Mouse (Mus musculus) liver, embryonic 16.5 days (tissue): ENCODE measurements around the gene Fam178b. TPM values are rescaled to one million over a fixed set of nuclear protein-coding genes. Genes with fewer than 3 reads are reported as not detected.

Source experiments
- ATAC-seq: fragments of 200-750 bp; cut with Nextera tagmentation; 2 replicates; pipeline ENCODE4 v1.8.0; 2017; ENCODE audit warnings: low read depth, mild to moderate bottlenecking, moderate number of reproducible peaks, moderate library complexity
- H3K27ac ChIP-seq: fragments of 300-500 bp; sonication (generic); 2 replicates; pipeline ENCODE4 v1.5.1; 2014; ENCODE audit warnings: mild to moderate bottlenecking, low read length
- H3K27me3 ChIP-seq: fragments of 300-500 bp; sonication (generic); 2 replicates; pipeline ENCODE4 v1.6.1; 2014; ENCODE audit warnings: low read depth, low read length, mixed read lengths; ENCODE audit not compliant: control insufficient read depth, insufficient read depth
- H3K36me3 ChIP-seq: fragments of 300-500 bp; sonication (generic); 2 replicates; pipeline ENCODE4 v1.6.1; 2014; ENCODE audit warnings: mild to moderate bottlenecking; ENCODE audit not compliant: control insufficient read depth, insufficient read depth
- H3K4me1 ChIP-seq: fragments of 300-500 bp; sonication (generic); 2 replicates; pipeline ENCODE4 v1.6.1; 2014; ENCODE audit warnings: low read depth, low read length, mixed read lengths; ENCODE audit not compliant: control insufficient read depth
- H3K4me2 ChIP-seq: fragments of 300-500 bp; sonication (generic); 2 replicates; pipeline ENCODE4 v1.6.1; 2014; ENCODE audit warnings: low read depth, low read length, mixed read lengths
- H3K4me3 ChIP-seq: fragments of 300-500 bp; sonication (generic); 2 replicates; pipeline ENCODE4 v1.5.1; 2014; ENCODE audit warnings: low read depth, mild to moderate bottlenecking, low read length
- H3K9ac ChIP-seq: fragments of 300-500 bp; sonication (generic); 2 replicates; pipeline ENCODE4 v1.6.1; 2014; ENCODE audit warnings: low read depth, low read length
- H3K9me3 ChIP-seq: fragments of 300-500 bp; sonication (generic); replicated peaks from 2 replicates; pipeline ENCODE4 v1.6.1; 2016; ENCODE audit warnings: low read length; ENCODE audit not compliant: control insufficient read depth
- WGBS: fragments of 180-500 bp; shearing (Covaris S2); extraction: QIAGEN DNeasy Blood & Tissue Kit; methylation state at CpG from one replicate; pipeline ENCODE4 v1.1.7; 2014; ENCODE audit not compliant: insufficient replicate concordance; 5-methylcytosine and 5-hydroxymethylcytosine counted together
- polyA plus RNA-seq: library from polyadenylated mRNA; unstranded; fragments of >200 nt; fragmentation: Nextera tagmentation; extraction: Ambion mirVana; gene quantifications from 2 replicates; pipeline ENCODE4 v1.2.1, GENCODE M21; 2015

The Fam178b gene
- polyA plus RNA-seq, 1 experiment from 2014 or later = 0.14 TPM

- Histone ChIP-seq H3K9ac (no peak overlapping the region), H3K4me3 (no peak overlapping the region), H3K36me3 (peaks cover 14% of the 10 kb centered on the region), H3K27me3 (no peaks in the 10 kb centered on the region), H3K4me2 (no peak overlapping the region), H3K9me3 (no peaks in the 10 kb centered on the region), H3K27ac (no peak overlapping the region), H3K4me1 (peaks cover 2% of the 10 kb centered on the region)
- WGBS = 79% methylated on average over 12 of the region's 12 CpGs
- peak; percentile 75 for ATAC-seq
Measured at GRCm38 (mm10) chr1:36525774-36526173, 157.2 kb downstream of the Fam178b start.

DNA sequence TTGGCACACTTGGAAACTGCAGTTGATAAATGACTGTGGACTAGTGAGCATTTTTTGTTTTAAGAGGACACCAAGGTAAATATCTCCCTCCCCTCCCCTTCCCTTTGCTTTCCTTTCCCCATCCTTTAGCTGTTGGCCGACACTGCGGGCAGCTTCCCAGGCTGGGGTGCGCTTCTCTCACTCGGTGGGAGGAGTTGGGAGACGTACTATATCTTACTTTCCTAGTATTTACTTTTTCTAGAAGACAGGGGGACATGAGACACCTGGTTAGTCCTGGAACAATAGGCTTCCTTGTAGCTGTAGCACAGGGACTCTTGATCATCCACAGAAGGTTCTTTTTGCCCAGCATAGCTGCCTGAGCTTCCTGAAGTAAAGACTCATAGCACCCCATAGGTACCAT, 158.9 kb downstream of the Fam178b start:
- peaks cover 2% of the 10 kb centered on the region for H3K4me1 ChIP-seq
- H3K9me3 ChIP-seq = no peaks in the 10 kb centered on the region
- H3K4me2 ChIP-seq = no peak overlapping the region
- no peak overlapping the region for H3K9ac ChIP-seq
- no peak overlapping the region for H3K27ac ChIP-seq
- H3K27me3 ChIP-seq = no peaks in the 10 kb centered on the region
- ATAC-seq = no peak
- 89% methylated on average over 5 of the region's 5 CpGs for WGBS
- peaks cover 23% of the 10 kb centered on the region for H3K36me3 ChIP-seq
- H3K4me3 ChIP-seq = no peak overlapping the region

DNA sequence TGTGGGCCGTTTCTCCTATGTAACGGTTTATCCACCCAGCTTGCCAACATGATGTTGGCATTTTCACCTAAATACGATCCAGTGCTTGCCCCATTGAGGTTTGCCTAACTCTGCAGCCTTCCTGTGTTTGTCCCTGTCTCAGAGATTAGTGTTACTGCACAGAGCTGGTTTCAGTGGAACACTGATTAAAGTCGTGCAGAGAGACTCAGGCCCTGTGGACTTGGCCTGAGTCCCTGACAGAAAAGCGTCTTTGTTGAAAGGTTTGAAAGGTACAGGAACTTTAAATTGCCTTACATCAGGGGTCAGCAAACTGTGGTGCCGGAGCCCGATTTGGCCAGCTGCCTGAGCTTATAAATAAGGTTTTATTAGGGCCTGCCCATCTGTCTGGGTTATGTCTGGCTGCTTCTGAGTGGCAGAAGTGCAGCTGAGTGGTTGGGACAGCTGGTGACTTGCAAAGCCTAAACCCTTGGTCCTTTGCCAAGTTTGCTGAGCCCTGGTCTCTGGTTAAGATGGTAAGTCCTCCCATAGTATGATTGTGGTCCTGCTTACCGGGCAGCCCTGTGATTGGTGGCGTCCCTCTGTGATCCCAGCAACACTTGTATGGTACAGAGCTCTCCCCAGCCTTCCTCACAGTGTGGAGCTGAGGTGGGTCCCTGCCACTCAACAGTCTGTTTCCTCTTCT, 159.5 kb downstream of the Fam178b start:
- WGBS = 75% methylated on average over 9 of the region's 9 CpGs
- Histone ChIP-seq H3K27me3 (no peaks in the 10 kb centered on the region), H3K27ac (no peak overlapping the region), H3K9me3 (no peaks in the 10 kb centered on the region), H3K9ac (no peak overlapping the region), H3K4me1 (peaks cover 2% of the 10 kb centered on the region), H3K4me3 (no peak overlapping the region), H3K36me3 (peaks cover 23% of the 10 kb centered on the region), H3K4me2 (no peak overlapping the region)
- no peak for ATAC-seq

DNA sequence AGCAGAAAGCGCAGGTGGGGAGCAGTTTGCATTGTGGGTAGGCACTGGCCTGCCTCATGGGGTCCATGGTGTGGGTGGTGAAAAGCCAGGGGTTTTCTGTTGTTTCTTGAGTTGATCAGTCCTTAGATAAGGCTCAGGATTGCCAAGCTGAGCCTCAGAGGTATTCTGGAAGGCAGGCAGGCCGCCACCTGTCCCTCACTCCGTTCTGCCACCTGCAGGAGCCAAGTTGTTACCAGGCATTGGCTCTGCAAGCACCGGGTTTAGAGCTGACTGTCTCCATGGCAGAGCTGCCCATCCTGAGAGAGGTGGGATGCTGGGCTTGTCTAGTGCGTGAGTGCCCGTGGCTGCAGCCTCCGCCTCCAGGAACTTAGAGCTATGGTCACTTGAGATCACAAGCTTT, 160.8 kb downstream of the Fam178b start:
- H3K4me2 ChIP-seq = no peak overlapping the region
- H3K9me3 ChIP-seq = no peaks in the 10 kb centered on the region
- peaks cover 23% of the 10 kb centered on the region for H3K36me3 ChIP-seq
- H3K27me3 ChIP-seq = no peaks in the 10 kb centered on the region
- H3K9ac ChIP-seq = no peak overlapping the region
- no peak for ATAC-seq
- H3K4me1 ChIP-seq = no peaks in the 10 kb centered on the region; the same call in 1 of the 2 replicates
- 81% methylated on average over 7 of the region's 7 CpGs for WGBS
- H3K4me3 ChIP-seq = no peak overlapping the region
- H3K27ac ChIP-seq = no peak overlapping the region

DNA sequence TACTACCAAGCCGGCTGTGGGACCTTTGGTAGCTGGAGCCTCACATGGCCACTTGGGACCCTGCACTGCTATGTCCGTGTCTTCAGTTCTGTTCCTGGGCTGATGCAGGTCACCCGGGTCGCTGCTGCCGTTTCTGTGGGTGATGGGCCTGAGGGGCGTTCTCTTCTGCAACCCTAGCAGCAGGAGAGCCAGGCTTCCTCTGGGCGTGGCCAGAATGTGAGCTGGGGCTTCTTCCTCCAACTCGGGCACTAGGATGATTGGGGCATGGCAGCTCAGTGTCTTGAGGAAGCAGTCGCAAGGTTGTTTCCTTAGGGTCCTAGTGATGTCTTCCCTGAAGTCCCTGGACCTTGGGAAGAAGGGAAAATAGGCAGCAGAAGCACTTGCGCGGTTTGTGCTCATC, 163.4 kb downstream of the Fam178b start:
- H3K27ac ChIP-seq = no peak overlapping the region
- 73% methylated on average over 11 of the region's 11 CpGs for WGBS

DNA sequence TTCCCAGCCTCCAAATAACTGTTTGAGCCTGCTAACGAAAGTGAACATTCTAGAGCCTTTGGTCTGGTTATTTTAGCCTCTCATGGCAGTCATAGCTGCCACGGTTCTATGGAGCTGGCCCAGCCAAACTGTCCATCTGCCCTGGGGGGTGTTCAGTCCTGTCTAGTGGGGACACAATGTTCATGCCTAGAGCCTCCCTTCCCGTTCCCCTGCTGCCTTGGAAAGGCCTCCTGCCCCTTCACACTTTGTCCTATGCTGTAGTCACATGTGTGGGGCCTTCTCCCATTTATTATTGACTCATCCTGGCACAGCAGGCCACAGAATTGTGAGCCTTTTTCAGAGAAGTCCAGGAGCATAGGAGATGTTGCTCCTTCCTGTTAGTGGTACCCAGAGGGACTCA, 164.7 kb downstream of the Fam178b start:
- 58% methylated on average over 3 of the region's 3 CpGs for WGBS
- ATAC-seq = no peak
- H3K27me3 ChIP-seq = no peaks in the 10 kb centered on the region

More for the DNA sequence above, 163.4 kb downstream of the Fam178b start:
- Histone ChIP-seq H3K4me3 (no peak overlapping the region), H3K9ac (no peak overlapping the region), H3K4me2 (no peak overlapping the region), H3K4me1 (no peaks in the 10 kb centered on the region), H3K27me3 (no peaks in the 10 kb centered on the region), H3K36me3 (peaks cover 16% of the 10 kb centered on the region), H3K9me3 (no peaks in the 10 kb centered on the region)
- no peak for ATAC-seq

GRCm38 (mm10) chr1:36513718-36514117, 169.3 kb downstream of the Fam178b start:
- Histone ChIP-seq H3K4me3 (peak overlapping the region; percentile 89), H3K9ac (peak overlapping the region; percentile 21; the same call in 1 of the 2 replicates), H3K27me3 (no peaks in the 10 kb centered on the region), H3K4me1 (peaks cover 13% of the 10 kb centered on the region), H3K27ac (no peak overlapping the region), H3K4me2 (peak overlapping the region; percentile 91; the same call in 1 of the 2 replicates), H3K36me3 (no peaks in the 10 kb centered on the region), H3K9me3 (no peaks in the 10 kb centered on the region)
- ATAC-seq = no peak
- WGBS = 71% methylated on average over 2 of the region's 2 CpGs

More for the DNA sequence above, 164.7 kb downstream of the Fam178b start:
- no peaks in the 10 kb centered on the region for H3K9me3 ChIP-seq
- no peak overlapping the region for H3K4me2 ChIP-seq
- peaks cover 5% of the 10 kb centered on the region for H3K4me1 ChIP-seq
- no peak overlapping the region for H3K9ac ChIP-seq
- no peak overlapping the region for H3K4me3 ChIP-seq
- no peak overlapping the region for H3K27ac ChIP-seq
- H3K36me3 ChIP-seq = peaks cover 13% of the 10 kb centered on the region

- H3K27me3 ChIP-seq = no peaks in the 10 kb centered on the region
- no peaks in the 10 kb centered on the region for H3K9me3 ChIP-seq
- no peak for ATAC-seq
- H3K27ac ChIP-seq = no peak overlapping the region
- peak overlapping the region; percentile 89 for H3K4me3 ChIP-seq
- H3K36me3 ChIP-seq = no peaks in the 10 kb centered on the region
- peak overlapping the region; percentile 21; the same call in 1 of the 2 replicates for H3K9ac ChIP-seq
- H3K4me1 ChIP-seq = peaks cover 13% of the 10 kb centered on the region
- WGBS = 24% methylated on average over 1 of the region's 1 CpGs
- H3K4me2 ChIP-seq = peak overlapping the region; percentile 91
Measured at GRCm38 (mm10) chr1:36513310-36513709, 169.7 kb downstream of the Fam178b start.

GRCm38 (mm10) chr1:36512966-36513280, 170.1 kb downstream of the Fam178b start:
- WGBS = 5% methylated on average over 16 of the region's 16 CpGs
- Histone ChIP-seq H3K9ac (peak overlapping the region; percentile 85), H3K27ac (no peak overlapping the region), H3K4me3 (peak overlapping the region; percentile 89), H3K9me3 (no peaks in the 10 kb centered on the region), H3K4me2 (peak overlapping the region; percentile 91), H3K36me3 (no peaks in the 10 kb centered on the region), H3K27me3 (no peaks in the 10 kb centered on the region), H3K4me1 (peaks cover 13% of the 10 kb centered on the region)
- ATAC-seq = no peak
